8 mouse cellular contexts compared by ENCODE assay signal in genomic region chr7:82175327-82175721, GRCm38 (mm10). TPM values are rescaled to one million over a fixed set of nuclear protein-coding genes. Genes with fewer than 3 reads are reported as not detected.
DNase-seq lines count a peak whose midpoint lies in the region; ATAC-seq lines count a peak whose summit lies in the region.

No protein-coding gene starts in this region.

- H3K27ac ChIP-seq in limb, embryonic 13.5 days: no peak overlapping the region
- no peak overlapping the region for H3K27ac ChIP-seq in stomach, embryonic 15.5 days

- peak overlapping the region; percentile 76 for H3K4me3 ChIP-seq in limb, embryonic 13.5 days
- peak overlapping the region; percentile 65 for H3K4me3 ChIP-seq in stomach, embryonic 15.5 days (replicated peaks)

- peak; percentile 18 for DNase-seq in cerebellum, adult 8-10 months
- peak; percentile 31 for DNase-seq in right cerebral cortex, postnatal 25 days
- DNase-seq in right cerebral cortex, postnatal 14 days: no peak
- DNase-seq in yolk sac, embryonic 10.5 days (ENCODE audit: low spot score): no peak
- no peak for DNase-seq in T-cell, adult 2 months (ENCODE audit: low spot score)

- H3K36me3 ChIP-seq in limb, embryonic 13.5 days: no peaks in the 10 kb centered on the region
- H3K36me3 ChIP-seq in stomach, embryonic 15.5 days: no peaks in the 10 kb centered on the region

- peak overlapping the region; percentile 74 for H3K9ac ChIP-seq in limb, embryonic 13.5 days
- H3K9ac ChIP-seq in stomach, embryonic 15.5 days: peak overlapping the region; percentile 24; the same call in 1 of the 2 replicates

- ATAC-seq in cerebellum, adult (ENCODE audit: insufficient number of reproducible peaks, low FRiP score, low TSS enrichment): no peak
- no peak for ATAC-seq in limb, embryonic 13.5 days (ENCODE audit: low FRiP score, low read depth)
- ATAC-seq in stomach, embryonic 15.5 days (ENCODE audit: insufficient read depth, low FRiP score, low read depth): no peak

- peak overlapping the region; percentile 96 for H3K4me2 ChIP-seq in limb, embryonic 13.5 days (replicated peaks)
- H3K4me2 ChIP-seq in stomach, embryonic 15.5 days: peak overlapping the region; percentile 99

- H3K27me3 ChIP-seq in limb, embryonic 13.5 days: peaks cover 7% of the 10 kb centered on the region; the same call in 1 of the 2 replicates
- no peaks in the 10 kb centered on the region for H3K27me3 ChIP-seq in stomach, embryonic 15.5 days (replicated peaks)

- under 1% methylated on average over 16 of the region's 16 CpGs for WGBS in limb, embryonic 13.5 days
- 3% methylated on average over 16 of the region's 16 CpGs for WGBS in stomach, embryonic 15.5 days

- H3K9me3 ChIP-seq in limb, embryonic 13.5 days: no peaks in the 10 kb centered on the region
- H3K9me3 ChIP-seq in stomach, embryonic 15.5 days: no peaks in the 10 kb centered on the region

- H3K4me1 ChIP-seq in limb, embryonic 13.5 days: peaks cover 21% of the 10 kb centered on the region
- 0 out of 2 replicates have a peak, but pooled peaks cover 4% of the 10 kb centered on the region for H3K4me1 ChIP-seq in stomach, embryonic 15.5 days

RNA-seq across cellular contexts. Expression of gene Sh3gl3, which starts 1.7 kb away (rescaled TPM):
- polyA plus RNA-seq in limb, embryonic 13.5 days (2015; fragmentation: Nextera tagmentation; extraction: Ambion mirVana): 21.4 and 22.4 TPM in 2 replicates
- 10.2 and 11.3 TPM in 2 replicates for polyA plus RNA-seq in stomach, embryonic 15.5 days (2015; fragmentation: Nextera tagmentation; extraction: Ambion mirVana)

Comparison
In these comparisons a context has a peak if more than half of its experiments do, and no peak if none do; other contexts are left out.
1. DNase-seq: peak in cerebellum, adult 8-10 months (single experiment) and right cerebral cortex, postnatal 25 days (single experiment); none in right cerebral cortex, postnatal 14 days (single experiment), yolk sac, embryonic 10.5 days (single experiment) and T-cell, adult 2 months (single experiment).